Mouse (Mus musculus) heart, adult 2 months (tissue): ENCODE results near the gene Lipo1.
"Not testable (repeated sequence)": the region's sequence is repeated elsewhere in the genome, so short reads cannot be mapped to it uniquely, and the experiment has no call there.

ENCODE experiments used
- CTCF ChIP-seq: fragments of 200-600 bp; IDR thresholded peaks from 2 replicates; pipeline ENCODE4 v1.8.1; 2022; ENCODE audit warnings: antibody characterized with exemption, mild to moderate bottlenecking, moderate library complexity
- EP300 ChIP-seq: fragments of 200-500 bp; IDR thresholded peaks from 2 replicates; pipeline ENCODE4 v1.6.1; 2011; ENCODE audit warnings: low read depth, low read length, control low read depth; ENCODE audit not compliant: insufficient read depth
- POLR2A ChIP-seq: fragments of 200-500 bp; IDR thresholded peaks from 2 replicates; pipeline ENCODE4 v1.6.1; 2011; ENCODE audit warnings: mild to moderate bottlenecking, low read depth, low read length, control low read depth; ENCODE audit not compliant: insufficient read depth

DNA sequence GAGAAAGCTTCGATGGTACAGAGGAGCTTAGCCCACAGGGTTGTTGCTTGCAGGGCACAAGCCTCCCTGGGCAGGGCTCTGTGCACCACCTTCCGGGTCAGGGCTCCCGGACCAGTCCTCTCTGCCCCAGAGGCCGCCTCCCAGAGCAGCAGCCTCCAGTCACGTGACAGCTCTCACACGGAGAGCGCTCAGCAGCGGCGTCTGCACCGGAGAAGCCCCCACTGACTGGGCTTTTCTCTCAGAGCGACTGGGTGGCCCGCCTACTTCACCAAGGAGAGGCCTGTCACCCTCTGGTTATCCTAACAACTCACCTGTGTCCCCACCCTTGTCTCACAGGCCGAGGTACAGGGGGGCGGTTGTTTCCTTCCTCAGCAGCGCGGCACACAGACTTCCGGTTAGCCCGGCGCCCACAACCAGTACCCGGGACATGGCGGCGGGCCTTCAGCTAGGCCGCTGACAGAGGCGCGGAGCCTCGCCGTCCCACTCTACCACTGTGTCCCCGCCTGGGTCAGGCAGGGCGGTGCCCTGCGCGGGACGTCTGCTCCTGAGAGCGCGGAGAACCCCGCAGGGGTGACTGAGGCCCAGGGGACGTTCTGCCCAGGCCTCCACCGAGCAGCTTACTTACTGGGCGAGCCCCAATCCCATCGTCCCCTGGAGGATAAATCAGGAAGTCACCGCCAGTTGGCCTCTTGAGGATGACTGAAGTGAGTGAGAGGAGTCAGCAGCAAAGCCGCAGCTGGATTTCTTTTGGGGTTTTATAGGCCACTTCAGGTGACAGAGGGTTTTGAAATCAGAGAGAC lies 25.8 kb downstream of the Lipo1 start, which contains the start of gene Lipo3:
- TF ChIP-seq CTCF, POLR2A, EP300: not testable (repeated sequence)
